Mouse (Mus musculus) embryonic fibroblast, embryonic 13.5 days (primary cell): ENCODE measurements around the gene Smyd3. TPM values are rescaled to one million over a fixed set of nuclear protein-coding genes. Genes with fewer than 3 reads are reported as not detected.
A peak's percentile ranks its signal among the peaks of the same experiment; 100 is the strongest.

ENCODE experiments used
- H3K27ac ChIP-seq: 2 replicates; pipeline ENCODE4 v1.5.1; 2012; ENCODE audit warnings: low read length, control low read depth, inconsistent platforms; ENCODE audit not compliant: insufficient read depth
- H3K4me1 ChIP-seq: 2 replicates; pipeline ENCODE4 v1.6.1; 2011; ENCODE audit warnings: low read length; ENCODE audit not compliant: control insufficient read depth, insufficient read depth
- H3K4me3 ChIP-seq: 2 replicates; pipeline ENCODE4 v1.5.1; 2011; ENCODE audit warnings: mild to moderate bottlenecking, control low read depth, low read length; ENCODE audit not compliant: insufficient read depth
- CTCF ChIP-seq: IDR thresholded peaks from 2 replicates; pipeline ENCODE4 v1.5.1; 2011; ENCODE audit warnings: mild to moderate bottlenecking, control low read depth, low read length, moderate library complexity, borderline replicate concordance; ENCODE audit not compliant: insufficient read depth
- POLR2A ChIP-seq: IDR thresholded peaks from 2 replicates; pipeline ENCODE4 v1.6.1; 2011; ENCODE audit warnings: low read depth, mild to moderate bottlenecking, control low read depth, low read length, moderate library complexity
- polyA plus RNA-seq: library from polyadenylated mRNA; stranded (reverse); fragments of >200 nt; gene quantifications from 2 replicates; pipeline ENCODE4 v1.2.4, GENCODE M21; 2011; ENCODE audit warnings: low read depth; ENCODE audit not compliant: missing spikeins, insufficient read length

Smyd3 gene
- polyA plus RNA-seq, 1 experiment = 12.3 TPM

DNA sequence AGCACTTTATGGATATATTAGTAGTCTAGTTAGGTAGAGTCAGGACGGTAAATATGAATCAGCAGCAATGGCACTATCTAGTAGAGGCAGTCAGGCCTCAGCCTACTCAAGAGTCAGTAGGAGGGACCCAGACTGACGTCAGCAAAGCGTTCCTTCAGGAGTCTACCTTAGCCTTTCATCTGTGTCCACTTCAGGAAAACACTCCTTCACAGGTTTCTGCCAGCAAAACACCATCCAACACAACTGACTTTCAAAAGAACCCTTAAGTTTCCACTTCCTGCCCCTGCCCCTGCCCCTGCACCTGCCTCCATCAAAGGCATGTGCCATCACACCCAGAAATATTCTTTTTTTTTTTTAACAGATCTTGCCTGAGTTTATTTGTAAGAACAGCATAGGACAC is 2.1 kb upstream of the Smyd3 start:
- H3K4me1 ChIP-seq = no peaks in the 10 kb centered on the region
- TF ChIP-seq POLR2A (no peak), CTCF (no peak)

DNA sequence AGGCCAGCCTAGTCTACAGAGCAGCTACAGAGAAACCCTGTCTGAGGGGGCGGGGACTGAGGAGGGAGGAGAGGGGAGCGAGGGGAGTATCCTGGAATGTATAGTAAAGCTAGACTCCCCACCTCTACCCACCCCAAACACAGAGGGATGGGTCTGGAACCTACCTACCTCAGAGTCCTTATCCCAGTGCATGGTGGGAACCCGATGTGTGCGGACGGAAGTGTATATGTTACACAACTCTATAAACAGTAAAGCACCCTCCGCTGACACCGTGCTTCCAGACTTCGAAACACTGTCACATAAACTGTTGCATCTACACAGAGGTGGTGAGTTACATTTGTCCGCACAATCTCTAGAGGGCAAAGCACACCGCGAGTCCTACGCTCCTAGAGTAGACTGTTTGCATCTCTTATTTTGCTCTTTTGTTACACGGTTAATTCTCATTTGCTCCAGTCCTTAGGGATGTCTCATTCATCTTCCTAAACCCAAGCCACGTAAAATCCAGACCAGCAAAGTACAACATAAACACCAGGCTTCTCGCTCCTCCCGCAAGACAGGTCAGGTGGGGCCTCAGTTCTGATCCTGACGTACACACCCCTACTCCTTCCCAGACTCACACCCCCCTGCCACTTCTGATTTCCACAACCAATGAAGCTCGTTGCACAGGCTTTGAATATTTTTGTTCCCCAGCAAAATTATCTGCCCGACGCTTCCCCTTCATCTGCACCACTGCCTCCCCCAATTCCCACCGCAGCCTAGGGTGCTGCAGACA is 714 bp downstream of the Smyd3 start:
- no peak for TF ChIP-seq CTCF
- no peak overlapping the region for H3K27ac ChIP-seq

More for the DNA sequence above, 2.1 kb upstream of the Smyd3 start:
- Histone ChIP-seq H3K27ac (no peak overlapping the region), H3K4me3 (no peak overlapping the region)

DNA sequence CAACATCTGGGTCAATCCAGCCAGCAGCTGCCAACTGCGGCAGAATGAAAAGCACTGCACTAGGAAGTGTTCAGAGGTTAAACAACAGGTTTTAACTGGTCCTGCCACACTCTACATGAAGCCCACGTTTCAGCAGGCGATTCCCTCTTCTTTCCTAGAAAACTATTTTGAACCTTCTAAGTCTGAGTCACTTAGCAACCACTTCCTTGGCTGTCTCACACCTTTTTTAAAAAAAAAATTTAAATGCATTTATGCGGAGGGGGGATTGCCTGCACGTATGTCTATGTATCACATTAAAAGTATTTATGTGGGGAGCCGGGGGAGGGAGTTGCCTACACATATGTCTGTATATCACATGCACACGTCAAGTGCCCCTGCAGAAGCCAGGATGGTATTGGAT is 5.9 kb downstream of the Smyd3 start:
- Histone ChIP-seq H3K4me3 (no peak overlapping the region), H3K27ac (no peak overlapping the region), H3K4me1 (0 out of 2 replicates have a peak, but pooled peaks cover 2% of the 10 kb centered on the region)
- TF ChIP-seq CTCF (no peak), POLR2A (no peak)

More for the DNA sequence above, 714 bp downstream of the Smyd3 start:
- Histone ChIP-seq H3K4me1 (0 out of 2 replicates have a peak, but pooled peaks cover under 1% of the 10 kb centered on the region), H3K4me3 (peak overlapping the region; percentile 71)

DNA sequence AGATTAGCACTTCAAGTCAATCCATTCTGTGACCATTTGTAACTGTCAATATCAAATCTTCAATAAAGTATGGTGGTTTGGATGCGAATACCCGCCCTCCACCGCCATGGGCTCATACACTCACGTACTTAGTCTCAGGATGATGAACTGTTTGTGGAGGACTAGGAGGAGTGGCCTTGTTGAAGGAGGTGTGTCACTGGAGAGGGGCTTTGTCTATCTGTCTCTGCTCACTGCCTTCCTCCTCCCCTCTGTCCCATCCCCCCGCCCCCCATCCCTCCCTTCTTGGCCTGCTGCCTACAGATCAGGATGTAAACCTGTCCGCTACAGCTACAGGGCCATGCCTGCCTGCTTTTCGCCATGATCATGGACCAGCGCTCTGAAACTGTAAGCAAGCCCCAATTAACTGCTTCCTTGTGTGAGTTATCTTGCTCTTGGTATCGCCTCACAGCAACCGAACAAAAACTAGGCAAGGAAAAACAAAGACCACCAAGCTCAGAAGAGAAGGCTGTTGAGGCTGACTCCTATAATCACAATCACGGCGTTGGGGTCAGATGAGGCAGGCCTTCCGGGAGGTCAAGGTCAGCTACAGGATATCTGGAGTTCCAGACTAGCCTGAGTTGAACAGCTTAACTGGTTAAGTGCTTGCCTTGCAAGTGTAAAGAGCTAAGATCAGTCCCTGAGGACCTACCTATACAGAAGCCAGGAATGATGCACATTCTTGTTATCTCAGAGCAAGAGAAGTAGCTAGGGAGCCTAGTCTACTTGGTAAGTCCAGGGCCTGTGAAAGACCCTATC is 7.1 kb downstream of the Smyd3 start:
- no peak for TF ChIP-seq POLR2A
- no peak for TF ChIP-seq CTCF
- no peak overlapping the region for H3K4me3 ChIP-seq
- H3K27ac ChIP-seq = no peak overlapping the region
- H3K4me1 ChIP-seq = 0 out of 2 replicates have a peak, but pooled peaks cover 2% of the 10 kb centered on the region

DNA sequence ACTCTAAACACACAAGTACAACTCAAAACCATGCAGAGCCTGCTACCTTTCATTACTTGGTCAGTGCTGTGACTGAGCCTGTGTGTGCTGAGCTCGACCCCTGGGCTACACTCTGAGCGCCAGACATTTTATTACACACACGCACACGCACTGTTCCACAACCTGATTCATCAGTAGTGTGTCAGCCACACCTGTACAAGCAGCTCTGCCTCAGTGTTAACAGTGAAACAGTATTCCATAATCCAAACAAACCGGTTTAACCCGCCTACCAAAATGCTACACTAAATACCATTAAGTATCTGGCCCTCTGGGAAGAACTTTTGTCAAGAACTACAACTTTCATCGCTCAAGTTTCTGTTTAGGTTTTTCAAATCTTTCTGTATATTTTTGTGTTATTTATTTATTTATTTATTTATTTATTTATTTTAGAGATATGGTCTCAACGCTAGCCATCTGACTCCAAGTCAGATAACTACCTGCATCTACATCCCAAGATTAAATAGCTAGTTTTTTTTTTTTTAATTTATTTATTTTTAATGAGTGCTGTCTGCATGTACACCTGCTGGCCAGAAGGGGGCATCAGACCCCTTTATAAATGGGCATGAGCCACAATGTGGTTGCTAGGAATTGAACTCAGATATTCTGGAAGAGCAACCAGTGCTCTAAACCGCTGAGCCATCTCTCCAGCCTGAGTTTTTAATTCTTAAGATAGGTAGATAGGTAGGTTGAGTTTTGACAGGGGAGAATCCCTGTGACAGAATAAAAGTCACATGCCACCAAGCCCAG is 11.1 kb downstream of the Smyd3 start:
- no peak overlapping the region for H3K4me3 ChIP-seq
- no peaks in the 10 kb centered on the region for H3K4me1 ChIP-seq
- TF ChIP-seq CTCF (0 out of 2 replicates have a peak, but pooled peaks have one; percentile 6), POLR2A (no peak)
- no peak overlapping the region for H3K27ac ChIP-seq

DNA sequence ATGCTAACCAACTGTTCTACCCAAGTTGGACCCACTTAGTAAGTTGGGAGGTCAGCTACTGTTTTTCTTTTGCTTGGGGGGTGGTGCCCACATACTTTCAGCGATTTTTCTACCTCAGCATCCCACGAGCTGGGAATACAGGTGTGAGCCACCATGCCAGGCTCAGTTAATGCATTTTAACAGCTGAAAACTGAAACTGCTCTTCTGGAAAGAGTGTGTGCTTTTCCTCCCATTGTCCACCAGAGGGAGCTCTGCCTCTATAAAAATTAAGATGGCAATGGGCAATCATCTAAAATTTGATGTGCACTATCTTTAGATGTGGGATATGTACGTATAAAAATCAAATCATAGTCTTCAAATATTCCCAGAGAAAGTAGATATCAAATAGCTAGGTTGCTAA is 15.3 kb downstream of the Smyd3 start:
- H3K4me3 ChIP-seq = no peak overlapping the region
- H3K4me1 ChIP-seq = peaks cover 7% of the 10 kb centered on the region; the same call in 1 of the 2 replicates
- TF ChIP-seq POLR2A (no peak), CTCF (no peak)
- no peak overlapping the region for H3K27ac ChIP-seq

DNA sequence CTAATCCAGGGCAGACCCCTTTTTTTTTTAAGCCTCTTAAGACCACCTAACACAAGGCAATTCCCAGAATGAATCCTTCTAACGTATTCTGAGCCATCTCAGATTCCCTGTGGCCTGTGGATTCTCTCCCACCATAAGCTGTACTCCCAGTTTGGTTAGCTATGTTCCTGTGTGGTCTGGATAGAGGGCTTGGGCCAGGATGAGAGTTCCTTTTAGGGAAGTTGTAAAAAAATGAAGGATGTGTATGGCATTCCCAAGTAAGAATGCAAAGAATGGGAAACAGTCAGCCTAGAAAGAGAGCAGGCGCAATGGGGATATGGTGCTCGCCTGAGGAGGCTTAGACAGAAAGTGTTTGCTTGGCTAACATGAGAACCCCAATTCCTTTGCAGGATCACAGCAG is 18.6 kb downstream of the Smyd3 start:
- Histone ChIP-seq H3K4me1 (peaks cover 7% of the 10 kb centered on the region; the same call in 1 of the 2 replicates), H3K4me3 (no peak overlapping the region), H3K27ac (0 out of 2 replicates have a peak overlapping the region, but pooled peaks have one; percentile 23)
- no peak for TF ChIP-seq CTCF
- no peak for TF ChIP-seq POLR2A

DNA sequence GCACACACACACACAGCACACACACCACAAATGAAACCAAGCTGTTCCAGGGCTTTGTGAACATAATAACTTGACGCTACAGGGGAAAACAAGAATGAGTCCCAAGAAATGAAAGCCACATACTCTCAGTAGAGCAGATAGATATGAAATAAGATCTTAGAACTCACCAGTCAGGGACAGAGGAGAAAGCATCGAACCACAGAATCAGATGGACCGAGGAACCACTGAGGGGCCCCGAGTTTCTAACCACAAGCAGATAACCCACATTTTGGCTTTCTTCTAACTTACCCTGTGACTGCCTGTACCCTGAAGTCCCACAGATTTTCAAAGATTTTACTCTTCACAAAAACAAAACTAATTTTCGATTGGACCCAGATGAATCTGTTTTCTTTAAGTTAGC is 24.9 kb downstream of the Smyd3 start:
- no peak overlapping the region for H3K27ac ChIP-seq
- TF ChIP-seq POLR2A = no peak
- no peak for TF ChIP-seq CTCF

DNA sequence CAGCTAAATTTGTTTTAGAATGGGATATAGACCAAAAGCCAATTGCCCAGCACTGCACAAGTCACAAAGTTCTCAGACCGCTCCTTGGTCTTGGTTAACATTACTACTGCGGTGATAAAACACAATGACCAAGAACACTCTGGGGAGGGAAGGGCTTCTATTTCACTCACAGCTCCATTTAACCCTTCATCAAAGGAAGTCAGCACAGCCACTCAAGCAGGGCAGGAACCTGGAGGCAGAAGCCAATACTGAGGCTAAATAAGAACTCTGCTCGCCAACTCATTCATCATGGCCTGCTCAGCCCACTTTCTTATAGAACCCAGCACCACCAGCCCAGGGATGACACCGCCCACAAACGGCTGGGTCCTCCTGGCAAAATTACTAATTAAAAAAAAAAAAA is 29.3 kb downstream of the Smyd3 start:
- Histone ChIP-seq H3K4me1 (no peaks in the 10 kb centered on the region), H3K4me3 (no peak overlapping the region), H3K27ac (no peak overlapping the region)
- TF ChIP-seq CTCF (no peak), POLR2A (no peak)

More for the DNA sequence above, 24.9 kb downstream of the Smyd3 start:
- no peaks in the 10 kb centered on the region for H3K4me1 ChIP-seq
- no peak overlapping the region for H3K4me3 ChIP-seq
